In genomic region chr5:108724006-108724405, GRCm38 (mm10) we compare ENCODE assay signal across 21 mouse cellular contexts. TPM values are rescaled to one million over a fixed set of nuclear protein-coding genes. Genes with fewer than 3 reads are reported as not detected.
DNase-seq lines count a peak whose midpoint lies in the region; ATAC-seq lines count a peak whose summit lies in the region.
"Had no signal": no experiment of that assay in that cellular context is flagged by ENCODE, and none has a peak within 500 bp of the region (broad histone marks: within the 10 kb centered on the region; RNA-seq: fewer than 3 reads in every experiment).

No protein-coding gene starts in this region.

- DNase-seq in heart, adult 11 months: peak; percentile 86
- DNase-seq in heart, postnatal 4 days: no peak
- DNase-seq in 3134 (ENCODE audit: extremely low read depth, insufficient read length, low spot score) (peak; percentile 58), NIH3T3 (ENCODE audit: low read depth) (peak; percentile 65)
- peak; percentile 73 to 77 for DNase-seq in adrenal gland, postnatal 36 days
- DNase-seq in layer of hippocampus, postnatal 14 days (ENCODE audit: low spot score in 2 of 2): no peak
- DNase-seq: cerebellum, adult 2 months; gastrocnemius, postnatal 10 days; heart, adult 2 months; kidney, postnatal 10 days; lung, postnatal 14 days; midbrain, embryonic 14.5 days; right cerebral cortex, postnatal 25 days; thymus, adult 2 months had no signal

- ATAC-seq in granulocyte monocyte progenitor cell, adult 5-6 weeks (replicated peaks; ENCODE audit: poor library complexity, severe bottlenecking): no peak
- ATAC-seq: forebrain, embryonic 14.5 days; hindbrain, embryonic 16.5 days; intestine, embryonic 16.5 days had no signal

RNA-seq across cellular contexts. Expression of gene Fgfrl1, which starts 31.8 kb away (rescaled TPM):
- 10 to 100 TPM; 24.7 to 27.0 TPM for total RNA-seq in heart, postnatal 4 days (2021)
- total RNA-seq in adrenal gland, postnatal 36 days (2021): 10 to 100 TPM; 45.8 to 47.5 TPM
- 10 to 100 TPM; 17.9 to 19.8 TPM for total RNA-seq in layer of hippocampus, postnatal 14 days (2021)
- 2.0 and 5.1 TPM in 2 replicates for total RNA-seq in granulocyte monocyte progenitor cell, adult 5-6 weeks (2014; fragmentation: Nextera tagmentation)
- total RNA-seq in granulocyte monocyte progenitor cell, adult 5-6 weeks (2017): 0.86 and 1.5 TPM in 2 replicates

RNA-seq across cellular contexts. Expression of gene Slc26a1, which starts 48.6 kb away (rescaled TPM):
- under 1 TPM in 1 of 2 experiments, not detected in 1; 0.23 TPM for total RNA-seq in heart, postnatal 4 days (2021)
- total RNA-seq in adrenal gland, postnatal 36 days (2021): under 1 TPM in 1 of 2 experiments, not detected in 1; 0.30 TPM
- 1 to 10 TPM; 1.4 to 2.1 TPM for total RNA-seq in layer of hippocampus, postnatal 14 days (2021)
- not detected in 2 replicates for total RNA-seq in granulocyte monocyte progenitor cell, adult 5-6 weeks (2014; fragmentation: Nextera tagmentation)
- total RNA-seq in granulocyte monocyte progenitor cell, adult 5-6 weeks (2017): 0.10 TPM in 1 of 2 replicates, not detected in the other
- total RNA-seq: heart, adult 2 months had no signal

RNA-seq across cellular contexts. Expression of gene Rnf212, which starts 50.8 kb away (rescaled TPM):
- total RNA-seq in heart, postnatal 4 days (2021): not detected
- total RNA-seq in adrenal gland, postnatal 36 days (2021): not detected
- total RNA-seq in layer of hippocampus, postnatal 14 days (2021): not detected
- total RNA-seq in granulocyte monocyte progenitor cell, adult 5-6 weeks (2014; fragmentation: Nextera tagmentation): not detected in 2 replicates
- not detected in 2 replicates for total RNA-seq in granulocyte monocyte progenitor cell, adult 5-6 weeks (2017)
- total RNA-seq: gastrocnemius, postnatal 10 days; heart, adult 2 months; hematopoietic stem cell, adult 5-6 weeks; layer of hippocampus, adult 2 months; left cerebral cortex, postnatal 25 days had no signal

RNA-seq across cellular contexts. Expression of gene Dgkq, which starts 54.5 kb away (rescaled TPM):
- 10 to 100 TPM; 11.8 to 16.2 TPM for total RNA-seq in heart, postnatal 4 days (2021)
- total RNA-seq in adrenal gland, postnatal 36 days (2021): 10 to 100 TPM; 17.4 to 18.7 TPM
- total RNA-seq in layer of hippocampus, postnatal 14 days (2021): 10 to 100 TPM; 54.1 to 55.0 TPM
- 9.3 and 9.5 TPM in 2 replicates for total RNA-seq in granulocyte monocyte progenitor cell, adult 5-6 weeks (2014; fragmentation: Nextera tagmentation)
- total RNA-seq in granulocyte monocyte progenitor cell, adult 5-6 weeks (2017): 8.3 and 9.1 TPM in 2 replicates

Comparison
In these comparisons a context has a peak if more than half of its experiments do, and no peak if none do; other contexts are left out.
1. DNase-seq: peak in heart, adult 11 months (single experiment), 3134 (single experiment), NIH3T3 (single experiment) and adrenal gland, postnatal 36 days (2 of 2); none in heart, postnatal 4 days (single experiment) and layer of hippocampus, postnatal 14 days (0 of 2).